Mouse (Mus musculus) stomach, embryonic 14.5 days (tissue): Measurements from ENCODE around the gene Rprm. TPM values are rescaled to one million over a fixed set of nuclear protein-coding genes. Genes with fewer than 3 reads are reported as not detected.

Experiments
- ATAC-seq: fragments of 200-750 bp; cut with Nextera tagmentation; 2 replicates; pipeline ENCODE4 v1.8.0; 2017; ENCODE audit warnings: low read depth, moderate TSS enrichment; ENCODE audit not compliant: insufficient number of reproducible peaks, insufficient read depth, low FRiP score
- H3K27ac ChIP-seq: fragments of 300-500 bp; sonication (generic); 2 replicates; pipeline ENCODE4 v1.5.1; 2014; ENCODE audit warnings: mild to moderate bottlenecking, low read length, moderate library complexity, mixed read lengths
- H3K27me3 ChIP-seq: fragments of 300-500 bp; sonication (generic); 2 replicates; pipeline ENCODE4 v1.6.1; 2014; ENCODE audit warnings: low read length, control low read depth, mixed read lengths; ENCODE audit not compliant: control insufficient read depth, insufficient read depth
- H3K36me3 ChIP-seq: fragments of 300-500 bp; sonication (generic); 2 replicates; pipeline ENCODE4 v1.6.1; 2014; ENCODE audit warnings: mild to moderate bottlenecking, control low read depth, low read length, moderate library complexity, mixed read lengths; ENCODE audit not compliant: control insufficient read depth, insufficient read depth
- H3K4me1 ChIP-seq: fragments of 300-500 bp; sonication (generic); 2 replicates; pipeline ENCODE4 v1.6.1; 2014; ENCODE audit warnings: low read length, control low read depth, mixed read lengths; ENCODE audit not compliant: control insufficient read depth, insufficient read depth
- H3K4me2 ChIP-seq: fragments of 300-500 bp; sonication (generic); replicated peaks from 2 replicates; pipeline ENCODE4 v1.6.1; 2014; ENCODE audit warnings: low read depth, low read length, control low read depth
- H3K4me3 ChIP-seq: fragments of 300-500 bp; sonication (generic); 2 replicates; pipeline ENCODE4 v1.5.1; 2014; ENCODE audit warnings: low read depth, low read length, control low read depth
- H3K9ac ChIP-seq: fragments of 300-500 bp; sonication (generic); replicated peaks from 2 replicates; pipeline ENCODE4 v1.6.1; 2014; ENCODE audit warnings: low read depth, mild to moderate bottlenecking, control low read depth, low read length, moderate library complexity, mixed read lengths
- H3K9me3 ChIP-seq: fragments of 300-500 bp; sonication (generic); 2 replicates; pipeline ENCODE4 v1.6.1; 2016; ENCODE audit warnings: low read depth, low read length, control low read depth; ENCODE audit not compliant: control insufficient read depth
- WGBS: fragments of 180-500 bp; shearing (Covaris S2); extraction: QIAGEN DNeasy Blood & Tissue Kit; methylation state at CpG from one replicate; pipeline ENCODE4 v1.1.7; 2014; 5-methylcytosine and 5-hydroxymethylcytosine counted together
- polyA plus RNA-seq: library from polyadenylated mRNA; unstranded; fragments of >200 nt; fragmentation: Nextera tagmentation; extraction: Ambion mirVana; gene quantifications from 2 replicates; pipeline ENCODE4 v1.2.1, GENCODE M21; 2014

The Rprm gene
- polyA plus RNA-seq, 1 experiment from 2014 or later = 6.2 TPM

GRCm38 (mm10) chr2:54084737-54085429 is 469 bp downstream of the Rprm start:
- Histone ChIP-seq H3K4me2 (peak overlapping the region; percentile 89), H3K4me3 (peak overlapping the region; percentile 51), H3K36me3 (no peaks in the 10 kb centered on the region), H3K9ac (peak overlapping the region; percentile 42; the same call in 1 of the 2 replicates), H3K9me3 (no peaks in the 10 kb centered on the region), H3K27ac (peak overlapping the region; percentile 39; the same call in 1 of the 2 replicates), H3K4me1 (0 out of 2 replicates have a peak, but pooled peaks cover 2% of the 10 kb centered on the region), H3K27me3 (no peaks in the 10 kb centered on the region)
- WGBS = 2% methylated on average over 51 of the region's 51 CpGs
- ATAC-seq = peak; percentile 75

- peak overlapping the region; percentile 42; the same call in 1 of the 2 replicates for H3K9ac ChIP-seq
- WGBS = 4% methylated on average over 29 of the region's 29 CpGs
- H3K4me3 ChIP-seq = peak overlapping the region; percentile 51
- H3K4me2 ChIP-seq = peak overlapping the region; percentile 89
- 0 out of 2 replicates have a peak, but pooled peaks cover 2% of the 10 kb centered on the region for H3K4me1 ChIP-seq
- H3K9me3 ChIP-seq = no peaks in the 10 kb centered on the region
- H3K27ac ChIP-seq = no peak overlapping the region
- no peaks in the 10 kb centered on the region for H3K36me3 ChIP-seq
- peak; percentile 17; the same call in 1 of the 2 replicates for ATAC-seq
- H3K27me3 ChIP-seq = no peaks in the 10 kb centered on the region
Measured at GRCm38 (mm10) chr2:54083861-54084736, 1.3 kb downstream of the Rprm start.

- no peaks in the 10 kb centered on the region for H3K27me3 ChIP-seq
- no peak overlapping the region for H3K4me2 ChIP-seq
- H3K4me1 ChIP-seq = 0 out of 2 replicates have a peak, but pooled peaks cover 2% of the 10 kb centered on the region
- no peak overlapping the region for H3K27ac ChIP-seq
- no peaks in the 10 kb centered on the region for H3K9me3 ChIP-seq
- no peak for ATAC-seq
- H3K9ac ChIP-seq = no peak overlapping the region
- no peaks in the 10 kb centered on the region for H3K36me3 ChIP-seq
- no peak overlapping the region for H3K4me3 ChIP-seq
- WGBS = 76% methylated on average over 7 of the region's 7 CpGs
Measured at GRCm38 (mm10) chr2:54078961-54079360, 6.4 kb downstream of the Rprm start.

- no peaks in the 10 kb centered on the region for H3K9me3 ChIP-seq
- no peak overlapping the region for H3K4me3 ChIP-seq
- H3K4me1 ChIP-seq = no peaks in the 10 kb centered on the region
- 37% methylated on average over 1 of the region's 1 CpGs for WGBS
- H3K9ac ChIP-seq = no peak overlapping the region
- no peak overlapping the region for H3K27ac ChIP-seq
- H3K36me3 ChIP-seq = no peaks in the 10 kb centered on the region
- no peak overlapping the region for H3K4me2 ChIP-seq
- no peaks in the 10 kb centered on the region for H3K27me3 ChIP-seq
- ATAC-seq = peak; percentile 49; the same call in 1 of the 2 replicates
Measured at GRCm38 (mm10) chr2:54071526-54071925, 13.8 kb downstream of the Rprm start.

- H3K36me3 ChIP-seq = no peaks in the 10 kb centered on the region
- no peak overlapping the region for H3K9ac ChIP-seq
- H3K27me3 ChIP-seq = no peaks in the 10 kb centered on the region
- ATAC-seq = no peak
- H3K4me3 ChIP-seq = no peak overlapping the region
- H3K9me3 ChIP-seq = no peaks in the 10 kb centered on the region
- WGBS = 13% methylated on average over 1 of the region's 1 CpGs
- H3K27ac ChIP-seq = no peak overlapping the region
- no peak overlapping the region for H3K4me2 ChIP-seq
- H3K4me1 ChIP-seq = no peaks in the 10 kb centered on the region
Measured at GRCm38 (mm10) chr2:54062421-54062820, 22.9 kb downstream of the Rprm start.

GRCm38 (mm10) chr2:54061039-54061438 is 24.3 kb downstream of the Rprm start:
- no peak for ATAC-seq
- H3K27ac ChIP-seq = no peak overlapping the region
- H3K9me3 ChIP-seq = no peaks in the 10 kb centered on the region
- H3K27me3 ChIP-seq = no peaks in the 10 kb centered on the region
- no peak overlapping the region for H3K4me2 ChIP-seq
- H3K4me3 ChIP-seq = no peak overlapping the region
- H3K4me1 ChIP-seq = no peaks in the 10 kb centered on the region
- H3K9ac ChIP-seq = no peak overlapping the region
- no peaks in the 10 kb centered on the region for H3K36me3 ChIP-seq
